In genomic region chr4:154527506-154527905, GRCm38 (mm10) we compare ENCODE assay signal across 9 mouse cellular contexts.
DNase-seq lines count a peak whose midpoint lies in the region; ATAC-seq lines count a peak whose summit lies in the region.
"Had no signal": no experiment of that assay in that cellular context is flagged by ENCODE, and none has a peak within 500 bp of the region (broad histone marks: within the 10 kb centered on the region; RNA-seq: fewer than 3 reads in every experiment).

No protein-coding gene starts in this region.

- peaks cover 92% of the 10 kb centered on the region for H3K27me3 ChIP-seq in kidney, embryonic 15.5 days
- H3K27me3 ChIP-seq in hindbrain, embryonic 14.5 days (ENCODE audit: control insufficient read depth, insufficient read depth, low read length): no peaks in the 10 kb centered on the region

- no peak for ATAC-seq in kidney, embryonic 15.5 days (replicated peaks; ENCODE audit: low FRiP score)
- ATAC-seq in hindbrain, embryonic 14.5 days (ENCODE audit: low FRiP score): no peak
- no peak for ATAC-seq in inflammation-experienced regulatory T-cells, adult 6 months

- no peak overlapping the region for H3K4me3 ChIP-seq in kidney, embryonic 15.5 days (replicated peaks)
- no peak overlapping the region for H3K4me3 ChIP-seq in hindbrain, embryonic 14.5 days (replicated peaks; ENCODE audit: low read length)

- no peaks in the 10 kb centered on the region for H3K9me3 ChIP-seq in kidney, embryonic 15.5 days (replicated peaks)
- no peaks in the 10 kb centered on the region for H3K9me3 ChIP-seq in hindbrain, embryonic 14.5 days (ENCODE audit: control insufficient read depth, low read length)

- 46% methylated on average over 9 of the region's 9 CpGs for WGBS in kidney, embryonic 15.5 days
- WGBS in hindbrain, embryonic 14.5 days: 71% methylated on average over 9 of the region's 9 CpGs

- no peak overlapping the region for H3K9ac ChIP-seq in kidney, embryonic 15.5 days
- no peak overlapping the region for H3K9ac ChIP-seq in hindbrain, embryonic 14.5 days

- H3K4me2 ChIP-seq in kidney, embryonic 15.5 days: no peak overlapping the region
- no peak overlapping the region for H3K4me2 ChIP-seq in hindbrain, embryonic 14.5 days (replicated peaks)

- peaks cover 36% of the 10 kb centered on the region for H3K4me1 ChIP-seq in kidney, embryonic 15.5 days
- peaks cover 30% of the 10 kb centered on the region for H3K4me1 ChIP-seq in hindbrain, embryonic 14.5 days (replicated peaks; ENCODE audit: control insufficient read depth, insufficient read depth, low read length)

- peak; percentile 76 for DNase-seq in kidney, adult 18-20 months
- DNase-seq in fibroblast of lung, adult 2 months (ENCODE audit: low read depth): peak; percentile 79
- DNase-seq in hindbrain, embryonic 14.5 days (ENCODE audit: low spot score): no peak
- DNase-seq in lung, postnatal 14 days: peak; percentile 83
- DNase-seq in cerebellum, adult 11-12 months: no peak
- DNase-seq in left cerebral cortex, adult 18-20 months (ENCODE audit: low spot score in 2 of 2): no peak
- DNase-seq: cerebellum, adult 2 months had no signal

- H3K36me3 ChIP-seq in kidney, embryonic 15.5 days: no peaks in the 10 kb centered on the region
- H3K36me3 ChIP-seq in hindbrain, embryonic 14.5 days (replicated peaks; ENCODE audit: control insufficient read depth, insufficient read depth): no peaks in the 10 kb centered on the region

- H3K27ac ChIP-seq in kidney, embryonic 15.5 days: no peak overlapping the region
- peak overlapping the region; percentile 34; the same call in 1 of the 2 replicates for H3K27ac ChIP-seq in hindbrain, embryonic 14.5 days

Comparison
In these comparisons a context has a peak if more than half of its experiments do, and no peak if none do; other contexts are left out.
1. DNase-seq: peak in kidney, adult 18-20 months (single experiment), fibroblast of lung, adult 2 months (single experiment) and lung, postnatal 14 days (single experiment); none in hindbrain, embryonic 14.5 days (single experiment), cerebellum, adult 11-12 months (single experiment) and left cerebral cortex, adult 18-20 months (0 of 2).